Mouse (Mus musculus) neural tube, embryonic 15.5 days (tissue): Measurements from ENCODE around the gene Serpinb1a. TPM values are rescaled to one million over a fixed set of nuclear protein-coding genes. Genes with fewer than 3 reads are reported as not detected.
"Not testable (repeated sequence)": the region's sequence is repeated elsewhere in the genome, so short reads cannot be mapped to it uniquely, and the experiment has no call there.

Source experiments
- ATAC-seq: fragments of 200-750 bp; cut with Nextera tagmentation; 2 replicates; pipeline ENCODE4 v1.8.0; 2017; ENCODE audit warnings: mild to moderate bottlenecking, moderate TSS enrichment, moderate library complexity; ENCODE audit not compliant: low FRiP score
- H3K27ac ChIP-seq: fragments of 300-500 bp; sonication (generic); replicated peaks from 2 replicates; pipeline ENCODE4 v1.5.1; 2015; ENCODE audit warnings: mild to moderate bottlenecking, inconsistent platforms
- H3K27me3 ChIP-seq: fragments of 300-500 bp; sonication (generic); replicated peaks from 2 replicates; pipeline ENCODE4 v1.6.1; 2015; ENCODE audit warnings: inconsistent platforms
- H3K36me3 ChIP-seq: fragments of 300-500 bp; sonication (generic); 2 replicates; pipeline ENCODE4 v1.6.1; 2015; ENCODE audit warnings: inconsistent platforms
- H3K4me1 ChIP-seq: fragments of 300-500 bp; sonication (generic); 2 replicates; pipeline ENCODE4 v1.6.1; 2015; ENCODE audit warnings: inconsistent platforms
- H3K4me2 ChIP-seq: fragments of 300-500 bp; sonication (generic); 2 replicates; pipeline ENCODE4 v1.6.1; 2015; ENCODE audit warnings: inconsistent platforms, mild to moderate bottlenecking, moderate library complexity
- H3K4me3 ChIP-seq: fragments of 300-500 bp; sonication (generic); replicated peaks from 2 replicates; pipeline ENCODE4 v1.5.1; 2015; ENCODE audit warnings: mild to moderate bottlenecking, inconsistent platforms
- H3K9ac ChIP-seq: fragments of 300-500 bp; sonication (generic); replicated peaks from 2 replicates; pipeline ENCODE4 v1.6.1; 2015; ENCODE audit warnings: mild to moderate bottlenecking, inconsistent platforms
- H3K9me3 ChIP-seq: fragments of 300-500 bp; sonication (generic); replicated peaks from 2 replicates; pipeline ENCODE4 v1.6.1; 2016; ENCODE audit warnings: inconsistent platforms
- WGBS: fragments of 180-500 bp; shearing (Covaris S2); methylation state at CpG from one replicate; pipeline ENCODE4 v1.1.7; 2015; ENCODE audit warnings: mixed read lengths; 5-methylcytosine and 5-hydroxymethylcytosine counted together
- polyA plus RNA-seq: library from polyadenylated mRNA; unstranded; fragments of >200 nt; fragmentation: Nextera tagmentation; extraction: Ambion mirVana; gene quantifications from 2 replicates; pipeline ENCODE4 v1.2.1, GENCODE M21; 2015

Serpinb1a gene
- polyA plus RNA-seq, 1 experiment from 2014 or later, result 3.3 TPM

GRCm38 (mm10) chr13:32864529-32864928 is 13.5 kb upstream of the Serpinb1a start:
- not testable (repeated sequence) for H3K9ac ChIP-seq, H3K27me3 ChIP-seq, ATAC-seq, H3K4me2 ChIP-seq, H3K9me3 ChIP-seq, H3K27ac ChIP-seq, H3K36me3 ChIP-seq, H3K4me3 ChIP-seq, H3K4me1 ChIP-seq
- 91% methylated on average over 3 of the region's 3 CpGs for WGBS

GRCm38 (mm10) chr13:32863456-32863855 is 12.5 kb upstream of the Serpinb1a start:
- Histone ChIP-seq H3K36me3 (no peaks in the 10 kb centered on the region), H3K4me1 (no peaks in the 10 kb centered on the region), H3K27me3 (no peaks in the 10 kb centered on the region), H3K27ac (no peak overlapping the region), H3K9me3 (no peaks in the 10 kb centered on the region), H3K4me3 (no peak overlapping the region), H3K4me2 (no peak overlapping the region), H3K9ac (no peak overlapping the region)
- no peak for ATAC-seq

GRCm38 (mm10) chr13:32860821-32861220 is 9.8 kb upstream of the Serpinb1a start:
- Histone ChIP-seq H3K27me3 (no peaks in the 10 kb centered on the region), H3K4me2 (no peak overlapping the region), H3K4me1 (no peaks in the 10 kb centered on the region), H3K9ac (no peak overlapping the region), H3K4me3 (no peak overlapping the region), H3K9me3 (no peaks in the 10 kb centered on the region), H3K36me3 (no peaks in the 10 kb centered on the region), H3K27ac (no peak overlapping the region)
- 87% methylated on average over 3 of the region's 3 CpGs for whole genome bisulfite sequencing
- no peak for ATAC-seq

- no peak overlapping the region for H3K4me3 ChIP-seq
- no peak overlapping the region for H3K27ac ChIP-seq
- H3K4me1 ChIP-seq, result 0 out of 2 replicates have a peak, but pooled peaks cover 3% of the 10 kb centered on the region
- H3K4me2 ChIP-seq, result no peak overlapping the region
- no peaks in the 10 kb centered on the region for H3K27me3 ChIP-seq
- no peaks in the 10 kb centered on the region for H3K9me3 ChIP-seq
- 55% methylated on average over 2 of the region's 2 CpGs for WGBS
- no peak overlapping the region for H3K9ac ChIP-seq
- no peaks in the 10 kb centered on the region for H3K36me3 ChIP-seq
- ATAC-seq, result no peak
These were observed 2.1 kb upstream of the Serpinb1a start for GRCm38 (mm10) chr13:32853073-32853472.

GRCm38 (mm10) chr13:32852539-32852938 is 1.6 kb upstream of the Serpinb1a start:
- ATAC-seq, result no peak
- Histone ChIP-seq H3K36me3 (no peaks in the 10 kb centered on the region), H3K27ac (no peak overlapping the region), H3K4me3 (no peak overlapping the region), H3K9me3 (no peaks in the 10 kb centered on the region), H3K4me2 (no peak overlapping the region), H3K27me3 (no peaks in the 10 kb centered on the region), H3K9ac (no peak overlapping the region), H3K4me1 (0 out of 2 replicates have a peak, but pooled peaks cover 3% of the 10 kb centered on the region)
- 95% methylated on average over 4 of the region's 4 CpGs for whole genome bisulfite sequencing

- H3K4me2 ChIP-seq, result no peak overlapping the region
- H3K9ac ChIP-seq, result no peak overlapping the region
- ATAC-seq, result peak; percentile 87
- H3K4me3 ChIP-seq, result no peak overlapping the region
- H3K27me3 ChIP-seq, result no peaks in the 10 kb centered on the region
- no peaks in the 10 kb centered on the region for H3K9me3 ChIP-seq
- H3K4me1 ChIP-seq, result 0 out of 2 replicates have a peak, but pooled peaks cover 3% of the 10 kb centered on the region
- 15% methylated on average over 7 of the region's 7 CpGs for WGBS
- H3K36me3 ChIP-seq, result no peaks in the 10 kb centered on the region
- no peak overlapping the region for H3K27ac ChIP-seq
These were observed 982 bp upstream of the Serpinb1a start for GRCm38 (mm10) chr13:32851967-32852366.

- Histone ChIP-seq H3K4me2 (no peak overlapping the region), H3K4me3 (no peak overlapping the region), H3K9me3 (no peaks in the 10 kb centered on the region), H3K4me1 (0 out of 2 replicates have a peak, but pooled peaks cover 3% of the 10 kb centered on the region), H3K27ac (no peak overlapping the region), H3K36me3 (no peaks in the 10 kb centered on the region), H3K27me3 (no peaks in the 10 kb centered on the region), H3K9ac (no peak overlapping the region)
- ATAC-seq, result no peak
- WGBS, result 70% methylated on average over 1 of the region's 1 CpGs
These were observed 829 bp downstream of the Serpinb1a start for GRCm38 (mm10) chr13:32850156-32850555.

GRCm38 (mm10) chr13:32849531-32850123 is 1.4 kb downstream of the Serpinb1a start:
- no peaks in the 10 kb centered on the region for H3K9me3 ChIP-seq
- no peak overlapping the region for H3K9ac ChIP-seq
- H3K4me2 ChIP-seq, result no peak overlapping the region
- ATAC-seq, result no peak
- H3K27me3 ChIP-seq, result no peaks in the 10 kb centered on the region
- H3K4me1 ChIP-seq, result 0 out of 2 replicates have a peak, but pooled peaks cover 3% of the 10 kb centered on the region
- no peak overlapping the region for H3K4me3 ChIP-seq
- no peak overlapping the region for H3K27ac ChIP-seq
- no peaks in the 10 kb centered on the region for H3K36me3 ChIP-seq

- Histone ChIP-seq H3K4me3 (no peak overlapping the region), H3K27me3 (no peaks in the 10 kb centered on the region), H3K27ac (no peak overlapping the region), H3K4me1 (0 out of 2 replicates have a peak, but pooled peaks cover 3% of the 10 kb centered on the region), H3K4me2 (no peak overlapping the region), H3K9me3 (no peaks in the 10 kb centered on the region), H3K36me3 (no peaks in the 10 kb centered on the region), H3K9ac (no peak overlapping the region)
- no peak for ATAC-seq
- WGBS, result 32% methylated on average over 4 of the region's 4 CpGs
These were observed 1.9 kb downstream of the Serpinb1a start for GRCm38 (mm10) chr13:32849092-32849491.

GRCm38 (mm10) chr13:32846221-32846620 is 4.8 kb downstream of the Serpinb1a start:
- ATAC-seq, result no peak
- no peak overlapping the region for H3K9ac ChIP-seq
- H3K4me3 ChIP-seq, result no peak overlapping the region
- H3K9me3 ChIP-seq, result no peaks in the 10 kb centered on the region
- H3K36me3 ChIP-seq, result no peaks in the 10 kb centered on the region
- no peak overlapping the region for H3K27ac ChIP-seq
- H3K4me2 ChIP-seq, result no peak overlapping the region
- H3K27me3 ChIP-seq, result no peaks in the 10 kb centered on the region
- H3K4me1 ChIP-seq, result 0 out of 2 replicates have a peak, but pooled peaks cover 3% of the 10 kb centered on the region

- no peaks in the 10 kb centered on the region for H3K27me3 ChIP-seq
- no peak for ATAC-seq
These were observed 9.6 kb downstream of the Serpinb1a start for GRCm38 (mm10) chr13:32841349-32841748.

GRCm38 (mm10) chr13:32839314-32839713 is 11.7 kb downstream of the Serpinb1a start:
- no peak overlapping the region for H3K9ac ChIP-seq
- no peak overlapping the region for H3K4me3 ChIP-seq
- 53% methylated on average over 1 of the region's 1 CpGs for WGBS
- no peaks in the 10 kb centered on the region for H3K36me3 ChIP-seq
- H3K27me3 ChIP-seq, result no peaks in the 10 kb centered on the region
- no peak overlapping the region for H3K27ac ChIP-seq
- no peaks in the 10 kb centered on the region for H3K9me3 ChIP-seq
- ATAC-seq, result no peak
- no peak overlapping the region for H3K4me2 ChIP-seq
- H3K4me1 ChIP-seq, result no peaks in the 10 kb centered on the region

More at GRCm38 (mm10) chr13:32841349-32841748, 9.6 kb downstream of the Serpinb1a start:
- Histone ChIP-seq H3K27ac (no peak overlapping the region), H3K36me3 (no peaks in the 10 kb centered on the region), H3K4me3 (no peak overlapping the region), H3K9ac (no peak overlapping the region), H3K4me1 (no peaks in the 10 kb centered on the region), H3K9me3 (no peaks in the 10 kb centered on the region), H3K4me2 (no peak overlapping the region)
- 84% methylated on average over 3 of the region's 3 CpGs for WGBS
